Mouse (Mus musculus): ENCODE results near the gene Defb9. TPM values are rescaled to one million over a fixed set of nuclear protein-coding genes. Genes with fewer than 3 reads are reported as not detected.

Gene Defb9
- polyA plus RNA-seq (2017; shearing (Covaris generic)), result not detected

DNA sequence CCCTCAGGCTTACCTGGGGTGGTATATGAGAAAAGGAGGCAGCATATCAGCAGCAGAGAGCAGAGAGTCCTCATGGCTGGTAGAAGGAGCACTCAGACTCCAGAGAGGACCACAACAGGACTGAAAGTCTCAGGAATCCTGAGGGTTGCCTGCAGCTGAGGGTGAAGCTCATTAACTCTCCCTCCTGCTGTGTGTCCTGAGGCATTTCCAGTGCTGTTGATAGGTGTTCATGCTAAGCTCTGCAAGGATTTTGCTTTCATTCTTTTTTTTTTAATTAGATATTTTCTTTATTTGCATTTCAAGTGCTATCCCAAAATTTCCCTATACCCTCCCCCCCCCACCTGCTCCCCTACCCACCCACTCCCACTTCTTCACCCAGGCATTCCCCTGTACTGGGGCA lies at the start of gene Defb9:
Gene Defb9 (minus strand): TSS at position 101 of the 400 bp plus-strand sequence.

DNA sequence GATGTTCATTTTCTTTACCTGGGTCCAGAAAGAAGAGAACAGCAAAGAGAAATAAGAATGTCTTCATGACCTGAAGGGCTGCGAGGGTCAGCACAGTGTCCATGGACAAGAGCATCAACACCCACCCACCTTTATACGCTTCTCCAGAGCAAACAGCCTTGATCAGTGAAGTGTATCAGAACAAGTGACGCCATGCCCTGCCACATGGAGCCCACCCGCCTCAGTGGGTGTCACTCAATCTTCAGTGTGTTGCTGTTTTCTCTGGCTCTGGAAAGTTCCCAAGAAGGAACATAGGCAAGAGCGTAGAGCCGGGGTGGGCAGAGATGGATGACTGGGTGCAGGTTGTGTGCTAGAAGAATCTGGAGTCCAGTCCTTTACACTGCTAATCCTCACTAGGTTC lies 47.4 kb upstream of the Defb9 start, which contains the start of gene Defb15:
Gene Defb15 (minus strand): TSS at position 101 of the 400 bp plus-strand sequence.

DNA sequence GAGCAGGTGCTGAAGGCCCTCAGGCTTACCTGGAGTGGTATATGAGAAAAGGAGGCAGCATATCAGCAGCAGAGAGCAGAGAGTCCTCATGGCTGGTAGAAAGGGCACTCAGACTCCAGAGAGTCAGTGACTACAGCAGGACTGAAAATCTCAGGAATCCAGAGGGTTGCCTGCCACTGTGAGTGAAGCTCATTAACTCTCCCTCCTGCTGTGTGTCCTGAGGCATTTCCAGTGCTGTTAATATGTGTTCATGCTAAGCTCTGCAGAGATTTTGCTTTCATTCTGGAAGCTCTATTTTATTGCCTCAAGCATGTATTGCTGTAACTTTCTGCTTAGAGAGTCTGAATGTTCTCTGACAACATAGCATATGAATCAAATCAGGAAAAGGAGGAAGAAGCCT lies 21.1 kb upstream of the Defb9 start, which contains the start of gene Defb11:
Gene Defb11 (minus strand): TSS at position 123 of the 400 bp plus-strand sequence.

DNA sequence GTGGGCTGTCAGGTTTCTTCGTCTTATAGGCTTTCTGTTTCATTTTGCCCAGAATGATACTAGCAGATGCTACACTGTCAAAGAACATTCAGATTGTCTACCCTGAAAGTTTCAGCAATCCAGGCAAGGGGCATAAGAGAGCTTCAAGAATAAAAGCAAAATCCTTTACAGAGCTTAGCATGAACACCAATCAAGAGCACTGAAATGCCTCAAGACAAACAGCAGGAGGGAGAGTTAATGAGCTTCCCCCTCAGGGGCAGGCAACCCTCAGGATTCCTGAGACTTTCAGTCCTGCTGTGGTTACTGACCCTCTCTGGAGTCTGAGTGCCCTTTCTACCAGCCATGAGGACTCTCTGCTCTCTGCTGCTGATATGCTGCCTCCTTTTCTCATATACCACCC lies 26.6 kb downstream of the Defb9 start, which contains the start of gene Defb10:
Gene Defb10 (plus strand): TSS at position 316 of the 400 bp plus-strand sequence.

Other genes starting within 250 kb of the Defb9 start
- not detected for gene Defa17, start 229.6 kb downstream of the Defb9 start, polyA plus RNA-seq (2017; shearing (Covaris generic))
- gene Defa34, start 219.6 kb downstream of the Defb9 start, polyA plus RNA-seq (2017; shearing (Covaris generic)), result not detected
- not detected for gene AY761184, start 181.8 kb downstream of the Defb9 start, polyA plus RNA-seq (2017; shearing (Covaris generic))
- not detected for gene Defa24, start 150.9 kb downstream of the Defb9 start, polyA plus RNA-seq (2017; shearing (Covaris generic))
- not detected for gene Defb50, start 61.9 kb downstream of the Defb9 start, polyA plus RNA-seq (2017; shearing (Covaris generic))
- gene Defb2, start 45.5 kb downstream of the Defb9 start, polyA plus RNA-seq (2017; shearing (Covaris generic)), result not detected
- gene Defb10, start 26.5 kb downstream of the Defb9 start, polyA plus RNA-seq (2017; shearing (Covaris generic)), result not detected
- gene Defb11, start 21.0 kb upstream of the Defb9 start, polyA plus RNA-seq (2017; shearing (Covaris generic)), result not detected
- not detected for gene Defb15, start 47.3 kb upstream of the Defb9 start, polyA plus RNA-seq (2017; shearing (Covaris generic))
- not detected for gene Defb35, start 52.9 kb upstream of the Defb9 start, polyA plus RNA-seq (2017; shearing (Covaris generic))
- not detected for gene Defb13, start 61.3 kb upstream of the Defb9 start, polyA plus RNA-seq (2017; shearing (Covaris generic))
- under 1 TPM in 1 of 2 experiments, not detected in 1; 0.25 TPM for gene Fam90a1a, start 73.3 kb upstream of the Defb9 start, polyA plus RNA-seq (2017; shearing (Covaris generic))
- gene Ccdc70, start 84.4 kb upstream of the Defb9 start, polyA plus RNA-seq (2017; shearing (Covaris generic)), result not detected
- under 1 TPM; 0.04 to 0.10 TPM for gene Atp7b, start 174.9 kb upstream of the Defb9 start, polyA plus RNA-seq (2017; shearing (Covaris generic))
- 1 to 10 TPM; 7.6 to 9.9 TPM for gene Alg11, start 175.3 kb upstream of the Defb9 start, polyA plus RNA-seq (2017; shearing (Covaris generic))
- gene Nek5, start 239.6 kb upstream of the Defb9 start, polyA plus RNA-seq (2017; shearing (Covaris generic)), result under 1 TPM; 0.15 to 0.17 TPM